Mouse (Mus musculus) hindbrain, postnatal 0 days (tissue): ENCODE data around the gene Pfas. TPM values are rescaled to one million over a fixed set of nuclear protein-coding genes. Genes with fewer than 3 reads are reported as not detected.

ENCODE experiments used
- ATAC-seq: fragments of 200-750 bp; cut with Nextera tagmentation; 2 replicates; pipeline ENCODE4 v1.8.0; 2017; ENCODE audit warnings: mild to moderate bottlenecking, moderate TSS enrichment, moderate library complexity
- DNase-seq: peaks from one replicate; pipeline ENCODE4 v3.0.0-alpha.2; 2015; ENCODE audit warnings: low spot score
- H3K27ac ChIP-seq: fragments of 300-500 bp; sonication (generic); 2 replicates; pipeline ENCODE4 v1.5.1; 2014; ENCODE audit warnings: mild to moderate bottlenecking
- H3K27me3 ChIP-seq: fragments of 300-500 bp; sonication (generic); 2 replicates; pipeline ENCODE4 v1.6.1; 2014; ENCODE audit warnings: low read length, mixed read lengths; ENCODE audit not compliant: insufficient read depth
- H3K36me3 ChIP-seq: fragments of 300-500 bp; sonication (generic); 2 replicates; pipeline ENCODE4 v1.6.1; 2014; ENCODE audit warnings: low read length, mixed read lengths; ENCODE audit not compliant: insufficient read depth
- H3K4me1 ChIP-seq: fragments of 300-500 bp; sonication (generic); 2 replicates; pipeline ENCODE4 v1.6.1; 2014; ENCODE audit warnings: antibody characterized with exemption, low read length, mixed read lengths; ENCODE audit not compliant: insufficient read depth
- H3K4me2 ChIP-seq: fragments of 300-500 bp; sonication (generic); 2 replicates; pipeline ENCODE4 v1.6.1; 2014; ENCODE audit warnings: low read depth, mild to moderate bottlenecking, low read length, moderate library complexity, mixed read lengths
- H3K4me3 ChIP-seq: fragments of 300-500 bp; sonication (generic); 2 replicates; pipeline ENCODE4 v1.5.1; 2014; ENCODE audit warnings: low read length
- H3K9ac ChIP-seq: fragments of 300-500 bp; sonication (generic); replicated peaks from 2 replicates; pipeline ENCODE4 v1.6.1; 2014; ENCODE audit warnings: mild to moderate bottlenecking, low read length, moderate library complexity, mixed read lengths
- H3K9me3 ChIP-seq: fragments of 300-500 bp; sonication (generic); 2 replicates; pipeline ENCODE4 v1.6.1; 2016; ENCODE audit warnings: low read length, mixed read lengths
- CTCF ChIP-seq: IDR thresholded peaks from 2 replicates; pipeline ENCODE4 v1.5.1; 2016; ENCODE audit warnings: antibody characterized with exemption, control low read depth, low read depth
- WGBS: fragments of 180-500 bp; shearing (Covaris S2); extraction: QIAGEN DNeasy Blood & Tissue Kit; methylation state at CpG from one replicate; pipeline ENCODE4 v1.1.7; 2014; 5-methylcytosine and 5-hydroxymethylcytosine counted together
- polyA plus RNA-seq: library from polyadenylated mRNA; unstranded; fragments of >200 nt; fragmentation: Nextera tagmentation; extraction: Ambion mirVana; gene quantifications from 2 replicates; pipeline ENCODE4 v1.2.1, GENCODE M21; 2015
- total RNA-seq: library from RNA; depleted of rRNA; stranded (reverse); fragments of >200 nt; gene quantifications from 2 replicates; pipeline ENCODE4 v1.2.3, GENCODE M21; 2014

The Pfas gene
- total and polyA plus RNA-seq, 2 experiments from 2014 or later: 14.7 to 35.2 TPM

- peak; percentile 39 for ATAC-seq
- Histone ChIP-seq H3K4me2 (peak overlapping the region; percentile 60), H3K27me3 (no peaks in the 10 kb centered on the region), H3K9me3 (no peaks in the 10 kb centered on the region), H3K9ac (no peak overlapping the region), H3K36me3 (peaks cover 33% of the 10 kb centered on the region; the same call in 1 of the 2 replicates), H3K4me1 (peaks cover 17% of the 10 kb centered on the region; the same call in 1 of the 2 replicates), H3K27ac (peak overlapping the region; percentile 90), H3K4me3 (no peak overlapping the region)
- TF ChIP-seq CTCF: peak; percentile 83
- peak; percentile 90 for DNase-seq
- WGBS: 3% methylated on average over 8 of the region's 8 CpGs
Observed at GRCm38 (mm10) chr11:69035849-69036248, 27.6 kb upstream of the Pfas start.

GRCm38 (mm10) chr11:69035411-69035810 is 27.2 kb upstream of the Pfas start:
- 79% methylated on average over 9 of the region's 9 CpGs for WGBS
- Histone ChIP-seq H3K4me3 (no peak overlapping the region), H3K36me3 (peaks cover 38% of the 10 kb centered on the region; the same call in 1 of the 2 replicates)

GRCm38 (mm10) chr11:69034585-69034984 is 26.3 kb upstream of the Pfas start:
- H3K9me3 ChIP-seq: no peaks in the 10 kb centered on the region
- H3K36me3 ChIP-seq: peaks cover 42% of the 10 kb centered on the region; the same call in 1 of the 2 replicates
- no peak for TF ChIP-seq CTCF
- ATAC-seq: no peak
- no peak overlapping the region for H3K4me3 ChIP-seq
- no peak for DNase-seq
- H3K4me1 ChIP-seq: peaks cover 17% of the 10 kb centered on the region; the same call in 1 of the 2 replicates
- 95% methylated on average over 3 of the region's 3 CpGs for WGBS
- no peak overlapping the region for H3K27ac ChIP-seq
- H3K27me3 ChIP-seq: no peaks in the 10 kb centered on the region
- no peak overlapping the region for H3K9ac ChIP-seq
- no peak overlapping the region for H3K4me2 ChIP-seq

More at GRCm38 (mm10) chr11:69035411-69035810, 27.2 kb upstream of the Pfas start:
- ATAC-seq (no peak), DNase-seq (no peak)
- no peak overlapping the region for H3K9ac ChIP-seq
- peak overlapping the region; percentile 90 for H3K27ac ChIP-seq
- peak overlapping the region; percentile 60 for H3K4me2 ChIP-seq
- H3K27me3 ChIP-seq: no peaks in the 10 kb centered on the region
- no peaks in the 10 kb centered on the region for H3K9me3 ChIP-seq
- H3K4me1 ChIP-seq: peaks cover 17% of the 10 kb centered on the region; the same call in 1 of the 2 replicates
- no peak for TF ChIP-seq CTCF

GRCm38 (mm10) chr11:69033552-69033951 is 25.3 kb upstream of the Pfas start:
- H3K9me3 ChIP-seq: no peaks in the 10 kb centered on the region
- H3K4me1 ChIP-seq: 0 out of 2 replicates have a peak, but pooled peaks cover 7% of the 10 kb centered on the region
- TF ChIP-seq CTCF: no peak
- WGBS: 87% methylated on average over 9 of the region's 9 CpGs
- ATAC-seq (no peak), DNase-seq (no peak)
- no peak overlapping the region for H3K9ac ChIP-seq
- H3K4me2 ChIP-seq: no peak overlapping the region
- no peaks in the 10 kb centered on the region for H3K27me3 ChIP-seq
- H3K27ac ChIP-seq: no peak overlapping the region
- H3K4me3 ChIP-seq: no peak overlapping the region
- peaks cover 49% of the 10 kb centered on the region; the same call in 1 of the 2 replicates for H3K36me3 ChIP-seq

GRCm38 (mm10) chr11:69028805-69029204 is 20.5 kb upstream of the Pfas start:
- Histone ChIP-seq H3K4me3 (no peak overlapping the region), H3K27ac (no peak overlapping the region)

DNA sequence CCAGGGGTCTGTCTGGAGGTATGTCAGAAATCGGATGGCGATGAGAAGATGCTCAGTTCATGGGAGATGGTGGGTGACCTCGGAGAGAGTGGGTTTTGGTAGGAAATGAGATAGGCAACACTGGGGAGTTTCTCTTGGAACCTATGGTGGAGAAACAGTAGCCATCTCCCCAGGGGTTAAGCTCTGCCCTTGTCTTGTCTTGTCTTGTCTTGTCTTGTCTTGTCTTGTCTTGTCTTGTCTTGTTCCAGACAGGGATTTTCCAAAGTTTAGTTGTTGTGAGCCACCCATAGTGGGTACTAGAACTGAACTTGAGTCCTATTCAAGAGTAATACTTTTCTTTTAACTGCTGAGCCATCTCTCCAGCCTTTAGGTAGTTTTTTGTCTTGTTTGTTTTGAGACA is 18.3 kb upstream of the Pfas start:
- H3K27ac ChIP-seq: no peak overlapping the region
- DNase-seq (no peak), ATAC-seq (no peak)
- H3K9me3 ChIP-seq: no peaks in the 10 kb centered on the region
- 94% methylated on average over 3 of the region's 3 CpGs for WGBS
- H3K27me3 ChIP-seq: no peaks in the 10 kb centered on the region
- H3K4me2 ChIP-seq: no peak overlapping the region
- H3K9ac ChIP-seq: no peak overlapping the region
- no peak for TF ChIP-seq CTCF
- H3K4me1 ChIP-seq: no peaks in the 10 kb centered on the region
- peaks cover 80% of the 10 kb centered on the region for H3K36me3 ChIP-seq
- no peak overlapping the region for H3K4me3 ChIP-seq

More at GRCm38 (mm10) chr11:69028805-69029204, 20.5 kb upstream of the Pfas start:
- Histone ChIP-seq H3K4me2 (no peak overlapping the region), H3K9me3 (no peaks in the 10 kb centered on the region), H3K36me3 (peaks cover 77% of the 10 kb centered on the region), H3K9ac (no peak overlapping the region), H3K27me3 (no peaks in the 10 kb centered on the region), H3K4me1 (no peaks in the 10 kb centered on the region)
- peak; percentile 49 for TF ChIP-seq CTCF
- no peak for ATAC-seq
- WGBS: 57% methylated on average over 2 of the region's 2 CpGs
- DNase-seq: peak; percentile 37

DNA sequence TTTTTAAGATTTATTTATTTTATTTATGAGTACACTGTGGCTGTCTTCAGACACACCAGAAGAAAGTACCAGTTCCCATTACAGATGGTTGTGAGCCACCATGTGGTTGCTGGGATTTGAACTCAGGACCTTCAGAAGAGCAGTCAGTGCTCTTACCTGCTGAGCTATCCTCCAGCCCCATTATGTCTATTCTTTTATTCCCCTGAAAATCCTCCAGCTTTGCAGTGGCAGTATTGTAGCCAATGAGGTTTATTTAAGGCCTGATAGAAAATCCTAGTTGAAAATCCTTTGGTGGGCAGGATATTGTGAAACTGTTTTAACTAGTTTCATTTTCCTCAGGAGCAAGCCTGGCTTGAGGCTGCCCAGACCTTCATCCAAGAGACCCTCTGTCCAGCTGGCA is 12.4 kb upstream of the Pfas start:
- ATAC-seq (no peak), DNase-seq (no peak)
- Histone ChIP-seq H3K4me1 (peaks cover 8% of the 10 kb centered on the region; the same call in 1 of the 2 replicates), H3K27ac (no peak overlapping the region), H3K36me3 (peaks cover 41% of the 10 kb centered on the region), H3K4me3 (no peak overlapping the region), H3K27me3 (no peaks in the 10 kb centered on the region), H3K9me3 (no peaks in the 10 kb centered on the region), H3K9ac (no peak overlapping the region), H3K4me2 (no peak overlapping the region)
- TF ChIP-seq CTCF: no peak
